Mouse (Mus musculus) midbrain, embryonic 11.5 days (tissue): ENCODE measurements around the gene Hck. TPM values are rescaled to one million over a fixed set of nuclear protein-coding genes. Genes with fewer than 3 reads are reported as not detected.
A peak's percentile ranks its signal among the peaks of the same experiment; 100 is the strongest.

Experiments
- ATAC-seq: fragments of 200-750 bp; cut with Nextera tagmentation; 2 replicates; pipeline ENCODE4 v1.8.0; 2017; ENCODE audit warnings: moderate TSS enrichment, moderate library complexity; ENCODE audit not compliant: low FRiP score
- DNase-seq: peaks from one replicate; pipeline ENCODE4 v3.0.0; 2015; ENCODE audit warnings: low spot score; ENCODE audit errors: missing footprints
- H3K27ac ChIP-seq: fragments of 300-500 bp; sonication (generic); 2 replicates; pipeline ENCODE4 v1.5.1; 2014; ENCODE audit warnings: low read depth, low read length
- H3K27me3 ChIP-seq: fragments of 300-500 bp; sonication (generic); 2 replicates; pipeline ENCODE4 v1.6.1; 2014; ENCODE audit warnings: mild to moderate bottlenecking, low read length, moderate library complexity, mixed read lengths; ENCODE audit not compliant: control insufficient read depth, insufficient read depth
- H3K36me3 ChIP-seq: fragments of 300-500 bp; sonication (generic); 2 replicates; pipeline ENCODE4 v1.6.1; 2014; ENCODE audit warnings: mild to moderate bottlenecking, low read length, moderate library complexity, mixed read lengths; ENCODE audit not compliant: control insufficient read depth, insufficient read depth
- H3K4me1 ChIP-seq: fragments of 300-500 bp; sonication (generic); 2 replicates; pipeline ENCODE4 v1.6.1; 2014; ENCODE audit warnings: low read length; ENCODE audit not compliant: control insufficient read depth, insufficient read depth
- H3K4me2 ChIP-seq: fragments of 300-500 bp; sonication (generic); 2 replicates; pipeline ENCODE4 v1.6.1; 2014; ENCODE audit warnings: mild to moderate bottlenecking, moderate library complexity
- H3K4me3 ChIP-seq: fragments of 300-500 bp; sonication (generic); 2 replicates; pipeline ENCODE4 v1.5.1; 2014; ENCODE audit warnings: low read depth, low read length
- H3K9ac ChIP-seq: fragments of 300-500 bp; sonication (generic); 2 replicates; pipeline ENCODE4 v1.6.1; 2014; ENCODE audit warnings: low read length
- H3K9me3 ChIP-seq: fragments of 300-500 bp; sonication (generic); 2 replicates; pipeline ENCODE4 v1.6.1; 2016; ENCODE audit warnings: low read length; ENCODE audit not compliant: control insufficient read depth
- WGBS: fragments of 180-500 bp; shearing (Covaris S2); extraction: QIAGEN DNeasy Blood & Tissue Kit; methylation state at CpG from one replicate; pipeline ENCODE4 v1.1.7; 2014; 5-methylcytosine and 5-hydroxymethylcytosine counted together
- polyA plus RNA-seq: library from polyadenylated mRNA; unstranded; fragments of >200 nt; fragmentation: Nextera tagmentation; extraction: Ambion mirVana; gene quantifications from 2 replicates; pipeline ENCODE4 v1.2.1, GENCODE M21; 2014

Gene Hck
- polyA plus RNA-seq, 1 experiment from 2014 or later = 2.4 TPM

DNA sequence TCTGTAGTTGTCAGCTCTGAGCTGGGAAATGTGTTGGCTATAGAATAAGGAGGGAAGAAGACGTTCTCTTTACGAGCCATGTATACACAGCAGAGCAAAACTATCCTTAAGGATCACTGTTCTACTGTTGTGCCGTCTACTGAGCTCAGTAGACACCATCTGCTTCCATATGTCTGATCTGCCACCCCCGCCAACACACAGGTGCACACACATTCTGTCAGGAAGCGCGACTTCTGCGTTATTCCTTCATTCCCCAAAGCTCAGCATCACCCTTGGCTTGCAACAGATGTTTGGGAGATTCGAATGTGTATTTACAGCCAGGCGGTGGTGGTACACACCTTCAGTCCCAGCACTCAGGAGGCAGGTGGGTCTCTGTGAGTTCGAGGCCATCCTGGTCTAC is 21.2 kb upstream of the Hck start:
- Histone ChIP-seq H3K4me2 (no peak overlapping the region), H3K36me3 (no peaks in the 10 kb centered on the region), H3K9me3 (no peaks in the 10 kb centered on the region), H3K27me3 (no peaks in the 10 kb centered on the region), H3K4me1 (no peaks in the 10 kb centered on the region), H3K9ac (no peak overlapping the region), H3K4me3 (no peak overlapping the region), H3K27ac (no peak overlapping the region)
- no peak for ATAC-seq
- no peak for DNase-seq
- WGBS = 89% methylated on average over 10 of the region's 10 CpGs

DNA sequence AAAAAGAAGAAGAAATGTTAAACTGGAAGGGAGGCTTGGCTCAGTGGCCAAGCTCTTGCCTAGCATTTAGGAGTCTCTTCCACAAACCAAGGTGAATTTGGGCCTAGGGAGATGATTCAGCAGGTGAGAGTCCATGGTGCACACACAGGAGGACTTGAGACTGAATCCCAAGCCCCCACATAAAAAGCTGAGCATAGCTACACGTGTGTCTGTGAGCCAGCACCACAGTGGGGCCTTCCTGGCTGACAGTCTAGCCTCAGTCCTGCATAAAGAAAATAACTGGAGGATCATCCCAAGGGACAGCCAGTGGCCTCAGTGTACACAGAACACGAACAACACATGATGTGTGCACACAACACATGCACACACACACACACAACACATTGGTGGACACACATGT is 19.0 kb upstream of the Hck start:
- no peaks in the 10 kb centered on the region for H3K36me3 ChIP-seq
- no peak overlapping the region for H3K9ac ChIP-seq
- DNase-seq (no peak), ATAC-seq (no peak)
- H3K27ac ChIP-seq = no peak overlapping the region
- no peaks in the 10 kb centered on the region for H3K9me3 ChIP-seq
- 73% methylated on average over 2 of the region's 2 CpGs for WGBS
- H3K4me1 ChIP-seq = no peaks in the 10 kb centered on the region
- no peak overlapping the region for H3K4me2 ChIP-seq
- no peaks in the 10 kb centered on the region for H3K27me3 ChIP-seq
- no peak overlapping the region for H3K4me3 ChIP-seq

DNA sequence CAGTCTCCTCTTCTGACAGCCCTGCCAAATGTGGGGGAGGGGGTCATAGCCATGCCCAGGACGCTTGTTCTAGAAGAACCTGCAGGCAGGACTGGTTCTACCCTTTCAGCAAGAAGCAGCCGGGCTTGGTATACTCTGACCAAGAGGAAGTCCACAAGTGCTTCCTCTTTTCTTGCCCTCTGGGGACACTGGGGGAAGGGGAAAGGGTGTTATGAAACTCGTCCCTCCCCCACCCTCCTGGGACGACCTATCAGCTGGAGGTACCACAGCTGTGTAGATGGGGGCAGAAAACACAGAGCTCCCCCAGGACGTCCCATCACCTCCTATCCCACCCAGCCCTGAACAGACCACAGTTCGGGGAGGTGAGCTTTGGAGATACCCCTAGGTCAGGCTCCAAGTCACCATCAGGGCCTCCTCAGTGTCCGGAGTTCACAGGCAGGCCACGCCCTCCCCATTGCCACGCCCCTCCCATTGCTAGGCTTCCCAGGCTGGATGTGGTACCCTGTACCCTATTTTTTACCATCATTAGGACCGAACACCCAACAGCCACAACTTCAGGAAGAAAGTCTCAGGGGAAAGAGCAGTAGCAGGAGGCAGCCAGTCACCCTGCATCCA is 17.6 kb upstream of the Hck start:
- Histone ChIP-seq H3K9ac (no peak overlapping the region), H3K9me3 (no peaks in the 10 kb centered on the region), H3K4me3 (no peak overlapping the region), H3K36me3 (no peaks in the 10 kb centered on the region), H3K4me2 (no peak overlapping the region), H3K4me1 (no peaks in the 10 kb centered on the region), H3K27me3 (no peaks in the 10 kb centered on the region), H3K27ac (no peak overlapping the region)
- WGBS = 45% methylated on average over 10 of the region's 10 CpGs
- DNase-seq (no peak), ATAC-seq (no peak)

DNA sequence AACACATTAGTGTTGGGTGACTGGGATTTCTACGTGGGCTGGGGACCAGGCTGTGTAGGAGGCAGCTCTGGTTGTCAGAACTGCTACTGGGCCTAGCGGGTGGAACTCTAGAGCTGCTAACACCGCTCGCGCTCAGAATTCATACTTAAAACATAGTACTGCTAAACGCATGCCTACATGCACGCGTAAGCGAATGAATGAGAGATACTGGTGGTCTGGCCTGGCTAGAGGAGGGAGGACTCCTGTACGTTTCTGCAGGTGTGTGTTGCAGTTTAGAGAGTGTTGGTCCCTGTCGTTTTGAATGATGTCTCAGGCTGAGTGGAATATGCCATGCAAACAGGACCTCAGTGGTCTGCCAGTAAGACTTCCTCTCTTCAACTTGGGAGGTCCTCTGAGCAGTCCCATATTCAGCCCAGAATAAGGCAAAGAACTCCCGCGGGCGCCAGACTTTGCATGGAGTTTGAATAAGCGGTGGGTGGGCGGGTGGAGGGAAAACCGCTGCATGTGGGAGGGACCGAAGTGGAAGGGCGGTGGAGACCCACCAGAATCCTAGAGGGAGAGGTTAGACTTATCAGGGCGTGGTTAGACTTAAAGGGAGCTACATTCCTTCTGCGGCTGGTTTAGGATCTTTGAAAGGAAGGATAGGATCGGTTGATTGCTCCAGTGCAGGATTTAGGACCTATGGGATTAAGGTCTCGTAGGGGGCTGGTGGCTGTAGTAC is 1.1 kb upstream of the Hck start:
- Histone ChIP-seq H3K27me3 (peaks cover 18% of the 10 kb centered on the region), H3K4me2 (peak overlapping the region; percentile 86; the same call in 1 of the 2 replicates), H3K27ac (no peak overlapping the region), H3K4me3 (no peak overlapping the region), H3K9ac (no peak overlapping the region), H3K36me3 (no peaks in the 10 kb centered on the region), H3K4me1 (peaks cover 10% of the 10 kb centered on the region), H3K9me3 (no peaks in the 10 kb centered on the region)
- ATAC-seq (no peak), DNase-seq (peak; percentile 90)
- 33% methylated on average over 23 of the region's 23 CpGs for WGBS

DNA sequence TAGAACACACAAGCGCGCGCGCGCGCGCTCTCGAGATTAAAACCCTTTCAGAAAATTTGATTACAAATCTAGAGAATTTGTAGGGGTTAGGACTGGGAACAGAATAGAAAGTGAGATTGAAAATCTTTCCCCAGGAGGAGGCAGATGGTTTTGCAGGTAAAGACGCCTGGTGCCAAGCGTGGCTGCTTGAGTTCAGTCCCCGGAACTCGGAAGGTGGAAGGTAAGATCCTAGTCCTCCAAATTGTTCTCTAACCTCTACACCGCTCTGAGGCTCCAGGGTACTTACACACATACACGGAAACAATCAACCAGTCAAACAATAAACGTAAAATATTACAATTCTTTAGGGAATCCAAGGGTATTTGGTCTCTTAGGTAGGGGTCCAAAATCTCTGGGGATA is 466 bp upstream of the Hck start:
- Histone ChIP-seq H3K27ac (no peak overlapping the region), H3K27me3 (peaks cover 18% of the 10 kb centered on the region), H3K36me3 (no peaks in the 10 kb centered on the region), H3K4me2 (peak overlapping the region; percentile 86), H3K9me3 (no peaks in the 10 kb centered on the region), H3K9ac (no peak overlapping the region), H3K4me3 (peak overlapping the region; percentile 40), H3K4me1 (peaks cover 10% of the 10 kb centered on the region)
- no peak for ATAC-seq
- 3% methylated on average over 15 of the region's 15 CpGs for WGBS
- peak; percentile 91 for DNase-seq

DNA sequence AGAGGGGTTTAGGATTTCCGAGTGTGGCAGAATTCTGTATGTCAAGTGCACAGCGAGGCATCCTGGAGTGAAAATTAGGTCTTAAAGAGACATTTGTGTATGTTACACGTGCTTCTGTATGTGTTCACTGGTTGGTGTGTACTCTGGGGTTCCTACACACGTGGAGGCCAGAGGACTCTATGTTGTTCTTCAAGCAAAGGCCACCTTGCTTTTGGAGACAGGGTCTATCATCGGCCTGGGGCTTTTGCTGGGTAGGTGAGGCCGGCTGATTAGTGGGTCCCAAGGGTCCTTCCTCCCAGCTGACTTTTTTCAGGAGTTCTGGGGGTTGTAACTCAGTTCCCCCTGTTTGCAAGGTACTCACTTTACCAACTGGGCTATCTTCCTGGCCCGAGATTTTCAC is 1.3 kb downstream of the Hck start:
- Histone ChIP-seq H3K36me3 (no peaks in the 10 kb centered on the region), H3K9me3 (no peaks in the 10 kb centered on the region), H3K9ac (no peak overlapping the region), H3K27me3 (peaks cover 18% of the 10 kb centered on the region), H3K4me1 (peaks cover 10% of the 10 kb centered on the region), H3K4me3 (no peak overlapping the region), H3K4me2 (no peak overlapping the region), H3K27ac (no peak overlapping the region)
- WGBS = 73% methylated on average over 7 of the region's 7 CpGs
- DNase-seq (no peak), ATAC-seq (no peak)

DNA sequence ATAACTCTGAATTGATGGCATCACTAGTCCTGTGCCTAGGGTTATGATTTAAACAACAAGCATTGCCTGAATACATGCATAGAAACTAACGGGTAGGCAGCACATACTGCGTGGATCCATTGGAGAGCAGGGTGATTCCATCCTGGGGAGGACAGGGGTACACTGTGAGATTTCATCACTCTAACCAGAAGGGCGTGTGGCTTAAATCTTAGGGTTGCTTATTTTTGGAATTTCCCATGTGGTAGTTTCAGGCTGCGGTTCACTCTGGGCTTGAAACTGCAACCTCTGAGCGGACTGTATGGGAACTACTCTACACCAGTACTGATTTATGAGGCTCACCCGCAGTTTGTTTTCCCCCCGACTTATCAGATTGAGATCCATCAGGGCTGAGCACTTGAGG is 3.0 kb downstream of the Hck start:
- Histone ChIP-seq H3K4me1 (peaks cover 10% of the 10 kb centered on the region), H3K27me3 (peaks cover 18% of the 10 kb centered on the region), H3K4me2 (no peak overlapping the region), H3K4me3 (no peak overlapping the region), H3K9ac (no peak overlapping the region), H3K27ac (no peak overlapping the region), H3K9me3 (no peaks in the 10 kb centered on the region), H3K36me3 (no peaks in the 10 kb centered on the region)
- DNase-seq (peak; percentile 8), ATAC-seq (no peak)
- WGBS = 92% methylated on average over 7 of the region's 7 CpGs

DNA sequence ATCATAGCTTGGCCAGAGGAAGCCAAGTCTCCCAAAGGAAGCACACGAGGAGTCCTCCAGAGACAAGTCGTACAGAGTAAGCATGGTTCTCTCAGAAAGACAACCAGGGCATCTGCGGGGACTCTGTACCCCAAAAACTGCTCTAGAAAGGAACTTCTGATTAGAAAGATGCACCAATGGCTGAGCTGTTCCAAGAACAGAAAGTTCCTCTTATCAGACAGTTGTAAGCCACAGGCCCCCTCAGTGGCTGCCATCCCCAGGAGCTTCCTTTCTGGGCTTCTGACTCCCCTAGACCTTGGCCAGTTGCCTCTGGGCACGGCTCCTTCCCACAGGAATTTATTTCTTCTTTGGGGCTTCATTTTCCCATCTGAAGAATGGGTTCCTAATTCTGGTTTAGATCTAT is 7.4 kb downstream of the Hck start:
- WGBS = 83% methylated on average over 4 of the region's 4 CpGs
- Histone ChIP-seq H3K27me3 (no peaks in the 10 kb centered on the region), H3K9ac (no peak overlapping the region), H3K27ac (no peak overlapping the region), H3K4me3 (no peak overlapping the region), H3K9me3 (no peaks in the 10 kb centered on the region), H3K4me2 (no peak overlapping the region), H3K4me1 (no peaks in the 10 kb centered on the region), H3K36me3 (no peaks in the 10 kb centered on the region)
- ATAC-seq = no peak
- no peak for DNase-seq

DNA sequence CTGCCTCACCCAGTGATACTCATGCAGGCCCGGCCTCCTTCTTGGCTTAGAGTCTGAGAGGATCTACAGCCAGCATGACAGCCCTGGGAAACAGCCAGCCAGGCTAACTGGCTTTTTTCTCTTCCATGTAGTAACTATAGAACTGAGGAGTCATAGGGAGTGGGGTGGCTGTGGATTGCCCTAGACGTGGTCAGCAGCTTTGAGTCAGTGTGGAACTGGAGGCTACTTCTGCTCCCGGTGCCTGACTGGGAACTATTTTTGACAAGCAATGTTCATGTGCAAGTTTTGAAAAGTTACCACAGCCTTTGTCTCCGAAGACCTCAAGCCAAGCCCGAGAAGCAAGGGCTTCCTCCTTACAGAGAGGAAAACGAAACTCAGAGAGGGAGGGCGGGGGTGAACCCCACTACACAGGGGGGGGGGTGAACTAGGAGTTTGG is 8.8 kb downstream of the Hck start:
- no peak overlapping the region for H3K9ac ChIP-seq
- peak; percentile 44 for DNase-seq
- no peaks in the 10 kb centered on the region for H3K36me3 ChIP-seq
- no peak for ATAC-seq
- H3K4me2 ChIP-seq = no peak overlapping the region
- no peak overlapping the region for H3K27ac ChIP-seq
- no peaks in the 10 kb centered on the region for H3K27me3 ChIP-seq
- no peak overlapping the region for H3K4me3 ChIP-seq
- no peaks in the 10 kb centered on the region for H3K4me1 ChIP-seq
- 83% methylated on average over 7 of the region's 7 CpGs for WGBS
- no peaks in the 10 kb centered on the region for H3K9me3 ChIP-seq
